Mouse (Mus musculus) myocyte (in vitro differentiated cells): ENCODE measurements around the gene B9d1.

Source experiments
- CEBPB ChIP-seq: IDR thresholded peaks from 2 replicates; pipeline ENCODE4 v1.6.1; 2011; ENCODE audit warnings: mild to moderate bottlenecking, moderate library complexity; ENCODE audit not compliant: poor library complexity, insufficient read depth, severe bottlenecking
- E2F4 ChIP-seq: IDR thresholded peaks from one replicate; pipeline ENCODE4 v1.6.1; 2011; ENCODE audit warnings: mild to moderate bottlenecking, control low read depth, moderate library complexity; ENCODE audit not compliant: insufficient read depth
- MYOD1 ChIP-seq, 3 experiments: IDR thresholded peaks; one replicate each; pipeline ENCODE4 v1.6.1; 2011; ENCODE audit warnings: control low read depth in 2 of 3, low read depth in 2 of 3, mild to moderate bottlenecking in 2 of 3, moderate library complexity in 1 of 3; ENCODE audit not compliant: insufficient read length in 2 of 3, control insufficient read depth in 1 of 3
- POLR2A ChIP-seq: IDR thresholded peaks from one replicate; pipeline ENCODE4 v1.6.1; 2011; ENCODE audit warnings: low read depth, mild to moderate bottlenecking, control low read depth, moderate library complexity; ENCODE audit not compliant: insufficient read length
- TCF12 ChIP-seq: IDR thresholded peaks from one replicate; pipeline ENCODE4 v1.6.1; 2011; ENCODE audit warnings: mild to moderate bottlenecking, control low read depth; ENCODE audit not compliant: poor library complexity, insufficient read depth, severe bottlenecking
- TCF3 ChIP-seq: IDR thresholded peaks from one replicate; pipeline ENCODE4 v1.6.1; 2011; ENCODE audit warnings: low read depth, control low read depth; ENCODE audit not compliant: insufficient read length
- USF1 ChIP-seq: IDR thresholded peaks from one replicate; pipeline ENCODE4 v1.6.1; 2011; ENCODE audit warnings: low read depth, mild to moderate bottlenecking, control low read depth, moderate library complexity

DNA sequence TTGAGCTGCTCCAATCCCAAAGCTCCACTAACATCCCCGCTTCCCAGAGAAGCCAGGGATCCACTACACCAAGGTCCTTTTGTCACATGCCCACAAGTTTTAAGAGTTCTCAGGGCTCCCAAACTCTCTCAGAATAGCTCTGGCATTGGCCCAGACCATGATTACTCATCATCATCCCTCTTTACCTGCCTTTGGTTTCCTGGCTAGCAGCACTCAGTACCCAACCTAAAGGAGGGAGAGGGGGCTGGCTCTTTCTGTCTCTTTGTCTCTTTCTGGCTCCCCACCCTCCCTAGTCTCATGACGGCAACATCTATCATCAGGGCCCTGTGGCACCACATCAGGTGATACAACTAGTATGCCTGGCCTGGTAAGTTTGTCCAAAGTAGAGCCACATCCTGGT lies 27.9 kb downstream of the B9d1 start:
- no peak for TF ChIP-seq POLR2A
- TF ChIP-seq TCF3, result no peak
- no peak for TF ChIP-seq CEBPB
- TF ChIP-seq E2F4, result no peak
- TF ChIP-seq MYOD1 (IDR thresholded peaks at IDR 0.05; ENCODE audit: control insufficient read depth in 1 of 3, insufficient read length in 2 of 3, low read depth in 2 of 3), result no peak
- no peak for TF ChIP-seq USF1
- no peak for TF ChIP-seq TCF12
